ENCODE assay signal across 15 mouse cellular contexts in genomic region chr12:98090171-98090570, GRCm38 (mm10).
"Had no signal": no experiment of that assay in that cellular context is flagged by ENCODE, and none has a peak within 500 bp of the region (broad histone marks: within the 10 kb centered on the region; RNA-seq: fewer than 3 reads in every experiment).

No protein-coding gene starts in this region.

- ATAC-seq: liver, postnatal 0 days; lung, postnatal 0 days; midbrain, embryonic 13.5 days had no signal

- H3K9ac ChIP-seq: limb, embryonic 12.5 days; limb, embryonic 15.5 days; liver, embryonic 14.5 days; liver, postnatal 0 days; lung, embryonic 14.5 days; midbrain, embryonic 13.5 days had no signal

- H3K9me3 ChIP-seq: limb, embryonic 12.5 days; limb, embryonic 15.5 days; midbrain, embryonic 13.5 days had no signal

- H3K27me3 ChIP-seq: limb, embryonic 12.5 days; limb, embryonic 15.5 days; midbrain, embryonic 13.5 days had no signal

- H3K27ac ChIP-seq: kidney, postnatal 0 days; layer of hippocampus, adult 2 months; limb, embryonic 12.5 days; limb, embryonic 15.5 days; liver, embryonic 14.5 days; macrophage; midbrain, embryonic 13.5 days had no signal

- H3K4me1 ChIP-seq: limb, embryonic 12.5 days; limb, embryonic 15.5 days; midbrain, embryonic 13.5 days had no signal

- DNase-seq: kidney, adult 2 months; kidney, postnatal 25 days; layer of hippocampus, adult 9-11 months; liver, postnatal 0 days; lung, embryonic 14.5 days; thymus, postnatal 25 days had no signal

- H3K4me3 ChIP-seq: layer of hippocampus, adult 2 months; limb, embryonic 12.5 days; limb, embryonic 15.5 days; midbrain, embryonic 13.5 days had no signal

- H3K36me3 ChIP-seq: limb, embryonic 12.5 days; limb, embryonic 15.5 days; midbrain, embryonic 13.5 days had no signal

- H3K4me2 ChIP-seq: limb, embryonic 12.5 days; limb, embryonic 15.5 days; liver, embryonic 11.5 days; lung, embryonic 14.5 days; midbrain, embryonic 13.5 days had no signal
